Mouse (Mus musculus): ENCODE results near the gene Cactin. TPM values are rescaled to one million over a fixed set of nuclear protein-coding genes. Genes with fewer than 3 reads are reported as not detected.

Gene Cactin
- polyA plus RNA-seq, 1 experiment from 2014 or later = 32.5 TPM

- 60% methylated on average over 14 of the region's 14 CpGs for WGBS
- H3K9me3 ChIP-seq = no peaks in the 10 kb centered on the region
- no peak overlapping the region for H3K4me2 ChIP-seq
- no peak overlapping the region for H3K4me3 ChIP-seq
- peaks cover 47% of the 10 kb centered on the region for H3K27me3 ChIP-seq
- no peak overlapping the region for H3K27ac ChIP-seq (replicated peaks)
- H3K9ac ChIP-seq = no peak overlapping the region
- peaks cover 33% of the 10 kb centered on the region for H3K4me1 ChIP-seq (replicated peaks)
- no peaks in the 10 kb centered on the region for H3K36me3 ChIP-seq
- no peak for ATAC-seq (ENCODE audit: low read depth)
Measured at GRCm38 (mm10) chr10:81289811-81290210, 31.1 kb upstream of the Cactin start.

GRCm38 (mm10) chr10:81290698-81291460, 30.0 kb upstream of the Cactin start:
- no peak for ATAC-seq (ENCODE audit: low read depth)
- Histone ChIP-seq H3K27me3 (peaks cover 41% of the 10 kb centered on the region), H3K9ac (peak overlapping the region; percentile 10; the same call in 1 of the 2 replicates), H3K27ac (replicated peaks) (no peak overlapping the region), H3K4me1 (replicated peaks) (peaks cover 44% of the 10 kb centered on the region), H3K4me3 (no peak overlapping the region), H3K9me3 (no peaks in the 10 kb centered on the region), H3K36me3 (no peaks in the 10 kb centered on the region), H3K4me2 (no peak overlapping the region)
- WGBS = 12% methylated on average over 24 of the region's 24 CpGs

- 0 out of 2 replicates have a peak, but pooled peaks cover 1% of the 10 kb centered on the region for H3K36me3 ChIP-seq
- 77% methylated on average over 9 of the region's 9 CpGs for WGBS
- H3K9me3 ChIP-seq = no peaks in the 10 kb centered on the region
- H3K4me2 ChIP-seq = peak within 1 kb of the TSS; percentile 90; the same call in 1 of the 2 replicates
- peak within 1 kb of the TSS; percentile 88 for H3K4me3 ChIP-seq
- H3K27ac ChIP-seq (replicated peaks) = no peak within 1 kb of the TSS
- peaks cover 39% of the 10 kb centered on the region for H3K27me3 ChIP-seq
- H3K4me1 ChIP-seq (replicated peaks) = peaks cover 47% of the 10 kb centered on the region
- H3K9ac ChIP-seq = peak within 1 kb of the TSS; percentile 10; the same call in 1 of the 2 replicates
- no peak for ATAC-seq (ENCODE audit: low read depth)
Measured at GRCm38 (mm10) chr10:81291511-81292104, 29.3 kb upstream of the Cactin start, which contains the start of gene Tjp3. Gene Tjp3, minus strand, starts transcription at chr10:81291581.

- under 1% methylated on average over 79 of the region's 80 CpGs for WGBS
- H3K4me1 ChIP-seq (replicated peaks) = peaks cover 47% of the 10 kb centered on the region
- ATAC-seq (ENCODE audit: low read depth) = peak; percentile 93
- no peaks in the 10 kb centered on the region for H3K9me3 ChIP-seq
- H3K4me2 ChIP-seq = peak within 1 kb of the TSS; percentile 90
- H3K27me3 ChIP-seq = peaks cover 27% of the 10 kb centered on the region
- H3K36me3 ChIP-seq = 0 out of 2 replicates have a peak, but pooled peaks cover 2% of the 10 kb centered on the region
- peak within 1 kb of the TSS; percentile 90 for H3K27ac ChIP-seq (replicated peaks)
- H3K9ac ChIP-seq = peak within 1 kb of the TSS; percentile 92
- peak within 1 kb of the TSS; percentile 88 for H3K4me3 ChIP-seq
Measured at GRCm38 (mm10) chr10:81292554-81293333, 28.2 kb upstream of the Cactin start, which contains the start of gene Pip5k1c. Gene Pip5k1c, plus strand, starts transcription at chr10:81292963.

DNA sequence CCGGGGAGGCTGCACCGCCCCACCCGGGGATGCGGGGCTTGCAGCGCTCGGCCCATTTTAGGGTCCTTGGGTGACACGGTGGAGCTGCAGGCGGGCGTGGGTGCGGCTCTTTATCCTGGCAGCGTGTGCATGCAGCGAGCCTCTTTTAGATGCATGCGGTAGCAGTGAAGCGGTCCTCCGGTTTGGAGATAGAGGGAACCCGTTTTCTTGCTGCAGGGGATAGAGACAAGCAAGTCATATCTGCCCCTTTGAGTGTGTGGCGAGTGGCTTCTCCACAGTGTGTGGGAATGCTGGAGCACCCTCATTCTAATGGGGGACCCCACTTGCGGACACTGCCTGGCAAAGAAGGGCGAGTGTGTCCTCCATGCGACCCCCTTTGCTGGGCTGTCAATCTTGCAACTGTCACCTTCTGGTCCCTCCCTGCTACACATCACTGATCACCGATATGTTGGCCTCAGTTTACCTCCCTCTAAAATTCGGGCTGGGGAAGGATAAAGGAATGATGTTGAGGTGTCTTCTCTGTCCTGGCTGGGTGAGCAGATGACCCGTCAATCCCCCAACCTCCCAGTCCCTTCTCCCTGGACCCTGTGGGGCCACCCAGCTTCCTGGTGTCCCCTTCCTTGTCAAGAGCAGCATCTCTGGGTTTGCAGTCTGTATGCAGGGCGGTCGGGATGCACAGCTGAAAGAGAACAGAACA, 27.4 kb upstream of the Cactin start:
- Histone ChIP-seq H3K36me3 (0 out of 2 replicates have a peak, but pooled peaks cover 2% of the 10 kb centered on the region), H3K4me1 (replicated peaks) (peaks cover 47% of the 10 kb centered on the region), H3K9ac (peak overlapping the region; percentile 92), H3K4me2 (peak overlapping the region; percentile 90), H3K9me3 (no peaks in the 10 kb centered on the region), H3K4me3 (peak overlapping the region; percentile 88), H3K27ac (replicated peaks) (peak overlapping the region; percentile 90), H3K27me3 (peaks cover 25% of the 10 kb centered on the region)
- peak; percentile 32 for ATAC-seq (ENCODE audit: low read depth)
- 3% methylated on average over 25 of the region's 25 CpGs for WGBS

GRCm38 (mm10) chr10:81294442-81294841, 26.5 kb upstream of the Cactin start:
- Histone ChIP-seq H3K27me3 (peaks cover 24% of the 10 kb centered on the region), H3K27ac (replicated peaks) (no peak overlapping the region), H3K9me3 (no peaks in the 10 kb centered on the region), H3K36me3 (0 out of 2 replicates have a peak, but pooled peaks cover 2% of the 10 kb centered on the region), H3K4me2 (peak overlapping the region; percentile 90), H3K4me3 (peak overlapping the region; percentile 88), H3K4me1 (replicated peaks) (peaks cover 49% of the 10 kb centered on the region), H3K9ac (peak overlapping the region; percentile 92)
- no peak for ATAC-seq (ENCODE audit: low read depth)
- 43% methylated on average over 8 of the region's 8 CpGs for WGBS

GRCm38 (mm10) chr10:81295185-81295584, 25.7 kb upstream of the Cactin start:
- H3K4me1 ChIP-seq (replicated peaks) = peaks cover 50% of the 10 kb centered on the region
- peak overlapping the region; percentile 92; the same call in 1 of the 2 replicates for H3K9ac ChIP-seq
- H3K9me3 ChIP-seq = no peaks in the 10 kb centered on the region
- H3K27me3 ChIP-seq = peaks cover 17% of the 10 kb centered on the region
- no peak for ATAC-seq (ENCODE audit: low read depth)
- H3K4me2 ChIP-seq = peak overlapping the region; percentile 90
- 92% methylated on average over 6 of the region's 6 CpGs for WGBS
- H3K4me3 ChIP-seq = no peak overlapping the region
- H3K36me3 ChIP-seq = 0 out of 2 replicates have a peak, but pooled peaks cover 2% of the 10 kb centered on the region
- H3K27ac ChIP-seq (replicated peaks) = no peak overlapping the region

- 0 out of 2 replicates have a peak overlapping the region, but pooled peaks have one; percentile 56 for H3K27ac ChIP-seq (replicated peaks)
- H3K4me2 ChIP-seq = no peak overlapping the region
- peaks cover 56% of the 10 kb centered on the region for H3K4me1 ChIP-seq (replicated peaks)
- no peak overlapping the region for H3K4me3 ChIP-seq
- H3K9me3 ChIP-seq = no peaks in the 10 kb centered on the region
- no peak overlapping the region for H3K9ac ChIP-seq
- H3K36me3 ChIP-seq = 0 out of 2 replicates have a peak, but pooled peaks cover 2% of the 10 kb centered on the region
- H3K27me3 ChIP-seq = no peaks in the 10 kb centered on the region
- no peak for ATAC-seq (ENCODE audit: low read depth)
- WGBS = 79% methylated on average over 6 of the region's 6 CpGs
Measured at GRCm38 (mm10) chr10:81297246-81297645, 23.7 kb upstream of the Cactin start.

GRCm38 (mm10) chr10:81297845-81298244, 23.1 kb upstream of the Cactin start:
- no peak for ATAC-seq (ENCODE audit: low read depth)
- H3K9ac ChIP-seq = no peak overlapping the region
- H3K36me3 ChIP-seq = 0 out of 2 replicates have a peak, but pooled peaks cover 2% of the 10 kb centered on the region
- H3K27me3 ChIP-seq = no peaks in the 10 kb centered on the region
- no peaks in the 10 kb centered on the region for H3K9me3 ChIP-seq
- H3K27ac ChIP-seq (replicated peaks) = 0 out of 2 replicates have a peak overlapping the region, but pooled peaks have one; percentile 56
- H3K4me2 ChIP-seq = no peak overlapping the region
- whole genome bisulfite sequencing = 69% methylated on average over 10 of the region's 10 CpGs
- H3K4me3 ChIP-seq = no peak overlapping the region
- H3K4me1 ChIP-seq (replicated peaks) = peaks cover 62% of the 10 kb centered on the region

DNA sequence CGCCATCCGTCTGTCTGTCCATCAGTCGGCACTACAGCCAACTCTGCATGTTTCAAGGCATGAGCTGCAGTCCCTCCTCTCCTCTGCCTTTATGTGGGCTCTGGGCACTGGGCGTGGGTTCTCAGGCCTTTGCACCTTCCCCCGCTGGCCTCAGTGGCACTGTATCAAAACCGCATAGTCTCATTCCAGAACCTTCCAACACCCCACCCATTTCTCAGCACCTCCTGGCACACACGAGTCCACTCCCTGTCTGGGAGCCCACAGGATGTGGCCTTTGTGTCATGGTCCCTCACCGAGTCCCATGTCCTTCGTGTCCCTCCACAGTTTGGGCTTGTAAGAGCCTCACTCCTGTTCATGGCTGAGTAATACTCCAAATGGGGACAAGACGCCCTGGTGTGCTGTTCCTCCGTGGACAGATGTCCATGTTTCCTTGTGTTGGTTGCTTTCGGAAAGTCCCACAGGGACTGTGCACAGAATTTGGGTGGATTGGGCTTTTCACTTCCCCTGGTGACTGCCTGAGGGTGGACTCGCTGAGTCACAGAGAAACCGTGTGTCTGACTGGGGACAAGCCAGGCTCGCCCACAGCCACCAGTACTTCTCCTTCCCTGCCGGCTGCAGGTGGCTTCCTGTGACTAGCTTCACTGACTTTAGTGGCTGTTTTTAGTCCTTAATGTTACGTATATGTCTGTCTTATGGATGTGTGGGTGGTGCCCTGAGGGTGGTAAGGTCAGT, 22.4 kb upstream of the Cactin start:
- no peak overlapping the region for H3K4me3 ChIP-seq
- 96% methylated on average over 17 of the region's 17 CpGs for WGBS
- H3K27me3 ChIP-seq = no peaks in the 10 kb centered on the region
- H3K9ac ChIP-seq = no peak overlapping the region
- H3K4me2 ChIP-seq = no peak overlapping the region
- H3K27ac ChIP-seq (replicated peaks) = no peak overlapping the region
- H3K36me3 ChIP-seq = 0 out of 2 replicates have a peak, but pooled peaks cover 2% of the 10 kb centered on the region
- no peaks in the 10 kb centered on the region for H3K9me3 ChIP-seq
- ATAC-seq (ENCODE audit: low read depth) = no peak
- peaks cover 67% of the 10 kb centered on the region for H3K4me1 ChIP-seq (replicated peaks)
